Mouse (Mus musculus): ENCODE measurements around the gene Neurl1b. TPM values are rescaled to one million over a fixed set of nuclear protein-coding genes. Genes with fewer than 3 reads are reported as not detected.

The Neurl1b gene
- polyA plus RNA-seq, 1 experiment from 2014 or later: 0.07 TPM

DNA sequence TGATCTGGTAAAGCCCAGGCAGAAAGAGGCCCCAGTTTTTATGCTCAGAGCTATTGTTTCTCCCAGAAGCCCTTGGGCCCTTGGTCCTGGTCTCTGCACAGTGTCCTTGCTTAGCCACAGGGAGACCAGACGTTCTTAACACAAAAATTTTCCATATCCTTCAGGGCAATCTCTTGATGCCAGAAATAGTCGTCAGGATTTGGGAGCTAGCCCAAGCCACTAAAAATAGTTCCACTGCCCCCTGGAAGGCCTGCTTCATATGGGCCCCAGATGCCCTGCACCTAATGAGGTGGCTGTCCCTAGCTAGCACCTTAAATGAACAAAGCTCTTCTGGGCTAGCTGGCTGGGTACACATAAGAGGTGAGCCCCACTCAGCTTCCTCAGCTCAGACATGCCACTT lies 76.3 kb downstream of the Neurl1b start:
- WGBS (ENCODE audit: insufficient replicate concordance): 50% methylated on average over 2 of the region's 2 CpGs
- no peaks in the 10 kb centered on the region for H3K4me1 ChIP-seq (ENCODE audit: control insufficient read depth, low read depth, low read length)
- H3K36me3 ChIP-seq (ENCODE audit: control insufficient read depth, insufficient read depth): no peaks in the 10 kb centered on the region
- no peak overlapping the region for H3K9ac ChIP-seq (ENCODE audit: low read depth, low read length)
- no peak overlapping the region for H3K4me3 ChIP-seq (ENCODE audit: low read depth, low read length)
- ATAC-seq (ENCODE audit: low read depth): no peak
- peaks cover 5% of the 10 kb centered on the region for H3K9me3 ChIP-seq (replicated peaks; ENCODE audit: control insufficient read depth, low read length)
- H3K27ac ChIP-seq (ENCODE audit: low read length): no peak overlapping the region
- H3K27me3 ChIP-seq (ENCODE audit: control insufficient read depth, insufficient read depth, low read depth, low read length): no peaks in the 10 kb centered on the region
- H3K4me2 ChIP-seq (ENCODE audit: low read depth, low read length): no peak overlapping the region

DNA sequence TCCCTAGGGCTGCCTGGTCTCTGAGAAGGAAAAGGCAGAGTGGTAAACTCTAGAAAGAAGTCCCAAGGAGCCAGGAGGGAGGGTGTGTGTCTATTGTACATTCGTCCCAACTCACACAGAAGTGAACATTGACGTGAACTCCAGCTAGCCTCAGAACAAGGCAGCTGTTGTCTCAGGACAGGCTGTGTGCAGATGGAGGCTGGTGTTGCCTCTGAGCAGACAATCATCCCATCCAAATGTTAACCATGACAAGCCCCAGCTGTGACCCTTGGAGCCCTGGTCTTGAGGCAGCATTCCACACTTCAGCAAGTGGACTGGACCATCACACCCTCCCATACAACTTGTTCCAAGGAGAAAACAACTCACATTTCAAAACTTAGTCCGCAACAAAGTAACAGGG lies 77.6 kb downstream of the Neurl1b start:
- ATAC-seq (ENCODE audit: low read depth): no peak
- no peak overlapping the region for H3K27ac ChIP-seq (ENCODE audit: low read length)
- no peaks in the 10 kb centered on the region for H3K27me3 ChIP-seq (ENCODE audit: control insufficient read depth, insufficient read depth, low read depth, low read length)
- H3K36me3 ChIP-seq (ENCODE audit: control insufficient read depth, insufficient read depth): no peaks in the 10 kb centered on the region
- H3K4me1 ChIP-seq (ENCODE audit: control insufficient read depth, low read depth, low read length): no peaks in the 10 kb centered on the region
- H3K9ac ChIP-seq (ENCODE audit: low read depth, low read length): no peak overlapping the region
- H3K4me2 ChIP-seq (ENCODE audit: low read depth, low read length): no peak overlapping the region
- H3K9me3 ChIP-seq (replicated peaks; ENCODE audit: control insufficient read depth, low read length): peaks cover 5% of the 10 kb centered on the region
- 75% methylated on average over 3 of the region's 3 CpGs for WGBS (ENCODE audit: insufficient replicate concordance)
- no peak overlapping the region for H3K4me3 ChIP-seq (ENCODE audit: low read depth, low read length)

DNA sequence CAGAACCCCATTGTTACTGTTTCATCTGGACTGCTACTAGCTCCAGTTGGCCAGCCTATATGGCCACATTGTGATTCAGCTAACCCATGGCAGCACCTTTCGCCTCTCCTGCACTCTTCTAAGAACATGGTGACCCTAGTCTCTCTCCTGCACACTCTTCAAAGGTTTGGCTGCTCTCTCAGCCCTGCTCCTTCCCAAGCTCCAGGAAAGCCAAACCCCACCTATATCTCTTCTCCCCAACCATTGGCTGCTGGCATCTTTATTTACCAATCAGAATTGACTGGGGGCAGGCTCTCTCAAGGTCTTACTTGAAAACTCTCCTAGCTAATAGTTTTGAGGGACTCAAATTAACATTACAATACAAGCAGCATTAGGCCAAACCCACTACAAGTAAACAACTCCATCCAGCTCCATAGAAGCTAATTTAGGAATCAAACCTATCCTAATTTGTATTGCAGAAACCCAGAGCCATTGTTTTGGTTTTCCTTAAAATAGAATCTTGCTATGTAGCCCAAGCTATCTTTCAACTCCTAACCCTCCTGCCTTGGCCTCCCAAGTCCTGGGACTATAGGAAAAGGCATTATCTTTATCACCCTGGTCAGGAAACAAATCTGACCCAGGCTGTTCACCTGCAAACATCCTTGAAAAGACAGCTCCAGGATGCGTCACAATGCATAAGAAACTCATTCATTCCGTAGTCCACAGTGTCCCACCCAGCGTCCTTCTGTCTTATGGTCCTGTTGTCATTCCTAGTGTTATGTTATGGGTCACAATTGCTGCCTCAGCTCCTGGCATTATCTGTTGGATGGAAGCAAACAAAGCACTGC lies 80.2 kb downstream of the Neurl1b start:
- Histone ChIP-seq H3K9me3 (replicated peaks; ENCODE audit: control insufficient read depth, low read length) (peaks cover 5% of the 10 kb centered on the region), H3K36me3 (ENCODE audit: control insufficient read depth, insufficient read depth) (no peaks in the 10 kb centered on the region), H3K4me1 (ENCODE audit: control insufficient read depth, low read depth, low read length) (no peaks in the 10 kb centered on the region), H3K9ac (ENCODE audit: low read depth, low read length) (no peak overlapping the region), H3K4me2 (ENCODE audit: low read depth, low read length) (no peak overlapping the region), H3K4me3 (ENCODE audit: low read depth, low read length) (no peak overlapping the region), H3K27me3 (ENCODE audit: control insufficient read depth, insufficient read depth, low read depth, low read length) (no peaks in the 10 kb centered on the region), H3K27ac (ENCODE audit: low read length) (no peak overlapping the region)
- ATAC-seq (ENCODE audit: low read depth): no peak
- 70% methylated on average over 4 of the region's 4 CpGs for WGBS (ENCODE audit: insufficient replicate concordance)

Other genes starting within 250 kb of the Neurl1b start
- 55.6 and 65.1 TPM in 2 replicates for gene Pdia2, start 215.7 kb upstream of the Neurl1b start, polyA plus RNA-seq (2015; fragmentation: Nextera tagmentation; extraction: Ambion mirVana)
- gene Rgs11, start 211.9 kb upstream of the Neurl1b start, polyA plus RNA-seq (2015; fragmentation: Nextera tagmentation; extraction: Ambion mirVana): 0.48 and 0.63 TPM in 2 replicates
- gene Arhgdig, start 207.0 kb upstream of the Neurl1b start, polyA plus RNA-seq (2015; fragmentation: Nextera tagmentation; extraction: Ambion mirVana): 3.3 TPM in 2 replicates
- 18.5 and 21.4 TPM in 2 replicates for gene Fam234a, start 170.6 kb upstream of the Neurl1b start, polyA plus RNA-seq (2015; fragmentation: Nextera tagmentation; extraction: Ambion mirVana)
- 25.4 and 26.8 TPM in 2 replicates for gene Luc7l, start 161.9 kb upstream of the Neurl1b start, polyA plus RNA-seq (2015; fragmentation: Nextera tagmentation; extraction: Ambion mirVana)
- gene Ergic1, start 146.7 kb downstream of the Neurl1b start, polyA plus RNA-seq (2015; fragmentation: Nextera tagmentation; extraction: Ambion mirVana): 36.0 and 39.0 TPM in 2 replicates
- 22.7 and 25.9 TPM in 2 replicates for gene Dusp1, start 147.3 kb downstream of the Neurl1b start, polyA plus RNA-seq (2015; fragmentation: Nextera tagmentation; extraction: Ambion mirVana)
- 136 and 143 TPM in 2 replicates for gene Atp6v0e, start 248.4 kb downstream of the Neurl1b start, polyA plus RNA-seq (2015; fragmentation: Nextera tagmentation; extraction: Ambion mirVana)